Mouse (Mus musculus) ES-Bruce4 (cell line): Measurements from ENCODE around the gene Cttnbp2nl. TPM values are rescaled to one million over a fixed set of nuclear protein-coding genes. Genes with fewer than 3 reads are reported as not detected.

Experiments
- H3K27ac ChIP-seq: 2 replicates; pipeline ENCODE4 v1.5.1; 2012; ENCODE audit warnings: low read length, inconsistent platforms; ENCODE audit not compliant: insufficient read depth
- H3K27me3 ChIP-seq: 2 replicates; pipeline ENCODE4 v1.6.1; 2012; ENCODE audit warnings: mild to moderate bottlenecking, low read length, inconsistent platforms; ENCODE audit not compliant: control insufficient read depth, poor library complexity, insufficient read depth, severe bottlenecking
- H3K36me3 ChIP-seq: 2 replicates; pipeline ENCODE4 v1.6.1; 2012; ENCODE audit warnings: inconsistent platforms, mild to moderate bottlenecking, low read length, moderate library complexity; ENCODE audit not compliant: control insufficient read depth, poor library complexity, insufficient read depth, severe bottlenecking
- H3K4me1 ChIP-seq: one replicate; pipeline ENCODE4 v1.8.1; 2011; ENCODE audit warnings: low read length; ENCODE audit not compliant: control insufficient read depth, insufficient read depth
- H3K4me3 ChIP-seq: 2 replicates; pipeline ENCODE4 v1.5.1; 2011; ENCODE audit warnings: low read depth, mild to moderate bottlenecking, low read length
- H3K9ac ChIP-seq: 2 replicates; pipeline ENCODE4 v1.6.1; 2012; ENCODE audit warnings: low read depth, mild to moderate bottlenecking, inconsistent platforms; ENCODE audit not compliant: poor library complexity, severe bottlenecking
- H3K9me3 ChIP-seq: replicated peaks from 2 replicates; pipeline ENCODE4 v1.6.1; 2012; ENCODE audit warnings: mild to moderate bottlenecking, low read length, inconsistent platforms; ENCODE audit not compliant: control insufficient read depth, poor library complexity, insufficient read depth, severe bottlenecking
- CTCF ChIP-seq: IDR thresholded peaks from one replicate; pipeline ENCODE4 v1.8.1; 2011; ENCODE audit warnings: low read depth, low read length
- EP300 ChIP-seq: IDR thresholded peaks from 2 replicates; pipeline ENCODE4 v1.6.1; 2011; ENCODE audit warnings: low read depth, low read length; ENCODE audit not compliant: insufficient read depth
- POLR2A ChIP-seq: IDR thresholded peaks from one replicate; pipeline ENCODE4 v1.8.1; 2011; ENCODE audit warnings: low read length; ENCODE audit not compliant: insufficient read depth
- polyA plus RNA-seq: library from polyadenylated mRNA; stranded (reverse); fragments of >200 nt; gene quantifications from 2 replicates; pipeline ENCODE4 v1.2.4, GENCODE M21; 2011; ENCODE audit warnings: low read depth; ENCODE audit not compliant: missing spikeins, insufficient read depth, insufficient read length

Gene Cttnbp2nl
- polyA plus RNA-seq, 1 experiment: 46.2 TPM

GRCm38 (mm10) chr3:104994415-104994841, 58.5 kb downstream of the Cttnbp2nl start:
- Histone ChIP-seq H3K9me3 (no peaks in the 10 kb centered on the region), H3K4me1 (no peaks in the 10 kb centered on the region), H3K36me3 (no peaks in the 10 kb centered on the region), H3K27ac (no peak overlapping the region), H3K4me3 (no peak overlapping the region), H3K9ac (no peak overlapping the region), H3K27me3 (no peaks in the 10 kb centered on the region)
- TF ChIP-seq POLR2A (no peak), CTCF (no peak), EP300 (no peak)

GRCm38 (mm10) chr3:104993800-104994199, 59.1 kb downstream of the Cttnbp2nl start:
- Histone ChIP-seq H3K27ac (no peak overlapping the region), H3K4me3 (no peak overlapping the region), H3K9ac (no peak overlapping the region), H3K9me3 (no peaks in the 10 kb centered on the region), H3K36me3 (no peaks in the 10 kb centered on the region), H3K27me3 (no peaks in the 10 kb centered on the region), H3K4me1 (no peaks in the 10 kb centered on the region)
- TF ChIP-seq POLR2A (no peak), CTCF (no peak), EP300 (no peak)

GRCm38 (mm10) chr3:104992709-104993388, 60.1 kb downstream of the Cttnbp2nl start:
- H3K36me3 ChIP-seq: no peaks in the 10 kb centered on the region
- H3K4me1 ChIP-seq: no peaks in the 10 kb centered on the region
- TF ChIP-seq POLR2A: no peak
- no peak for TF ChIP-seq EP300
- peak; percentile 96 for TF ChIP-seq CTCF
- H3K9ac ChIP-seq: no peak overlapping the region
- H3K9me3 ChIP-seq: no peaks in the 10 kb centered on the region
- H3K27ac ChIP-seq: no peak overlapping the region
- no peak overlapping the region for H3K4me3 ChIP-seq
- H3K27me3 ChIP-seq: no peaks in the 10 kb centered on the region

GRCm38 (mm10) chr3:104991703-104992102, 61.2 kb downstream of the Cttnbp2nl start:
- no peaks in the 10 kb centered on the region for H3K27me3 ChIP-seq
- H3K27ac ChIP-seq: no peak overlapping the region
- H3K4me3 ChIP-seq: no peak overlapping the region
- no peak overlapping the region for H3K9ac ChIP-seq
- no peak for TF ChIP-seq CTCF
- no peak for TF ChIP-seq EP300
- TF ChIP-seq POLR2A: no peak
- no peaks in the 10 kb centered on the region for H3K36me3 ChIP-seq
- no peaks in the 10 kb centered on the region for H3K9me3 ChIP-seq
- H3K4me1 ChIP-seq: no peaks in the 10 kb centered on the region

GRCm38 (mm10) chr3:104987884-104988283, 65.1 kb downstream of the Cttnbp2nl start:
- H3K4me3 ChIP-seq: no peak overlapping the region
- no peaks in the 10 kb centered on the region for H3K4me1 ChIP-seq
- no peaks in the 10 kb centered on the region for H3K27me3 ChIP-seq
- no peak for TF ChIP-seq POLR2A
- no peak for TF ChIP-seq EP300
- TF ChIP-seq CTCF: no peak
- no peak overlapping the region for H3K9ac ChIP-seq
- H3K27ac ChIP-seq: no peak overlapping the region
- H3K9me3 ChIP-seq: no peaks in the 10 kb centered on the region
- H3K36me3 ChIP-seq: no peaks in the 10 kb centered on the region

- Histone ChIP-seq H3K36me3 (no peaks in the 10 kb centered on the region), H3K9ac (no peak overlapping the region), H3K27ac (no peak overlapping the region), H3K4me1 (no peaks in the 10 kb centered on the region), H3K9me3 (peaks cover 3% of the 10 kb centered on the region), H3K4me3 (no peak overlapping the region), H3K27me3 (no peaks in the 10 kb centered on the region)
- TF ChIP-seq POLR2A: no peak
- no peak for TF ChIP-seq EP300
- TF ChIP-seq CTCF: no peak
These were observed 73.2 kb downstream of the Cttnbp2nl start for GRCm38 (mm10) chr3:104979735-104980134.
